Mouse (Mus musculus): ENCODE data around the gene Trabd2b.

Gene Trabd2b

GRCm38 (mm10) chr4:114537376-114537974, 131.0 kb downstream of the Trabd2b start:
- in situ Hi-C loops (cut with MseI, MboI), result no loop called here

DNA sequence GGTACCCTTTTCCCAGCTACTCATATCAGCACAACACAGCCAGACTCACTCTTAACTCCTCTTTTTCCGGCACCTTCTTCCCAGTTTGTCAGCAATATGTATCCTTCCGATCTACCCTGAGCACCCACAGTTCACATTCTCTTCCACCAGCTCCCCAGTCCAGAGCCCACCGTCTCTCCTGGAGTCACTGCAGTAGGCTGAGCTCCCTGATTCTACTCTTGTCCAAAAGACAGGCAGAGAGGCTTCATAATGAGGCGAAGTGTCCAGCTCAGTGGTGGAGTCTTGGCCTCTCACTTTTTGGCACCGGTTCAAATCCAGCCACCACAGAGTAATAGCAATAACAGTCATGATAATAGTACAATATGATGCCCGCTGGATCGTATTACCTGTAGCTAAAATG, 133.5 kb downstream of the Trabd2b start:
- in situ Hi-C loops (cut with MseI, MboI), result no loop called here

DNA sequence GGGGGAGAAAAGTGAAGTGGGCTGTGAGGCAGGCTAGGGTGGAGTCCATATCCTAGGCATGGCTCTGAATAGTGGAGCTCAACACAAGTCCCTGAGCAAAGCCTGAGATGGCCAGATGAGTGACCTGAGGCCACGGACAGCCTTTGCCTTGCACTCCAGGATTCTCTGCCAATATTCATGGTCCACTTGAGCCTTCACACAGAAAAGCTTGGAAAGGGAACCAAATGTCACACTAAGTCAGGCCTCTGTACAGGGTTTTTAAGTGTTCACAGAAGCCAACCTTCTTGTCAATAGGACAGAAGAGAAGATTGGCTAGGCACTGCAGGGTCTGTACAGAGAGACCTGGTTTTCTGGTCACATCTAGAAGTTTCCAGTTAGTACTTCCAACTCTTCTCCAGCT, 134.7 kb downstream of the Trabd2b start:
- in situ Hi-C loops (cut with MseI, MboI), result no loop called here

DNA sequence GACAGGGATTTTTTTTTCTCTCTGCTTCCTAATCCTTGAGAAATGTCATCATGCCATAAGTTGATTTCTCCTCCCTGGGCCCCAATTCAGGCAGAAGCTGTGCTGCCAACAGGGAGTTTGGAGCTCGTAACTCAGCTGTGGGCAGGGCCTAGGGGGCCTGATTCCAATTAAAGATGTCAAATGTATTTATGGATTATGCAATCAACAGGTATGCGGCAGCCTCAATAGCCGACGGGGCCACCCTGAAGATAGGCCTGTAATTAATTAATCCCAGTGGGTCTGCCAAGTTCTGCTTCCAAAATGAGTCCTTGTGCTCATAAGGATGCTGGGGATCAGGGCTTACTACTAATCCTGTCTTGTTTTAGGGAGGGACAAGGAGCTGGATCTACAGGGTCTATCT, 135.6 kb downstream of the Trabd2b start:
- in situ Hi-C loops (cut with MseI, MboI), result no loop called here

- in situ Hi-C loops (cut with MseI, MboI), result no loop called here
Measured at GRCm38 (mm10) chr4:114545481-114546200, 139.1 kb downstream of the Trabd2b start.

- in situ Hi-C loops (cut with MseI, MboI), result no loop called here
Measured at GRCm38 (mm10) chr4:114547658-114548448, 141.3 kb downstream of the Trabd2b start.

DNA sequence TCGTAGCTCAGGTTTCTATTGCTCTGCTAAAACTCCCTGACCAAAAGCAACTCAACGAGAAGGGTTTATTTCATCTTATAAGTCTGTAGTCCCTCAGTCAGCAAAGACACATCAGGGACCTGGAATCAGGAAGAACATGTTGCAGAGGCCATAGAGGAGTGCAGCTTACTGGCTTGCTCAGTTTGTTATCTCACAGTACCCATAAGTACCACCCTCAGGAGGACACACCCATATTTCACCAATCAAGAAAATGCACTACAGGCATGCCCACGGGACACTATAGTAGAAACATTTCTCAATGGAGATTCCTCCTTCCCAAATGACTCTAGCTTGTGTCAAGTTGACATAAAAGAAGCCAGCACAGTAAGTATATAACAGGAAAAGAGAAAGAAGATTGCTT, 143.0 kb downstream of the Trabd2b start:
- in situ Hi-C loops (cut with MseI, MboI), result no loop called here

GRCm38 (mm10) chr4:114550471-114551156, 144.1 kb downstream of the Trabd2b start:
- in situ Hi-C loops (cut with MseI, MboI), result no loop called here

GRCm38 (mm10) chr4:114556880-114557279, 150.4 kb downstream of the Trabd2b start:
- in situ Hi-C loops (cut with MseI, MboI), result no loop called here

GRCm38 (mm10) chr4:114557731-114558130, 151.2 kb downstream of the Trabd2b start:
- in situ Hi-C loops (cut with MseI, MboI), result no loop called here

GRCm38 (mm10) chr4:114558487-114558886, 152.0 kb downstream of the Trabd2b start:
- in situ Hi-C loops (cut with MseI, MboI), result no loop called here

DNA sequence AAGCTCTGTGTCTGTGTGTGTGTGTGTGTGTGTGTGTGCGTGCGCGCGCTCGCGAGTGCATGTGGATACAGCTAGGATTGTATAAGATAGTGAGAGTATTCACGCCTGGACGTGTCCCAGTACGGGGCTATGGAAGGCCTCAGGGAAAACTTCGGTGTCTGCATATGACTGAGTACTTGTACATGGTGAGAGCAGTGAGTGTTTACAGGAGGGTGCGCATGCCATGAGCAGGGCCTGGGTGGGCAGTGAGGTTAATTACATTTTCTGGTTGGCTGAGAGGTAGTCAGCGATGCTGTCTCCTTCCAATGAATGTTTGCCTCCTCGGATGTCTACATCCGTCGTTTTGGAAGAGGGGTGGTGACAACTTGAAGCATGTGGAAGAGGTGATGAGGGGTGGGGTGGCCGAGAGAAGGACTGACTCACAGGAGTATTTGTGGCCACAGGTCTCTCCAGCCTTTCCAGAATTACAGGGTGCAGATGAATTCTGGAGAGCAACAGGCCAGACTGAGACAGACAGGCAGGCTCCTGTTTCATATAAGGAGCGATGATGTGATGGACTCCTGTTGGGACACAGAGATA, 154.2 kb downstream of the Trabd2b start:
- in situ Hi-C loops (cut with MseI, MboI), result no loop called here

- in situ Hi-C loops (cut with MseI, MboI), result no loop called here
Measured at GRCm38 (mm10) chr4:114564131-114564695, 157.7 kb downstream of the Trabd2b start.

GRCm38 (mm10) chr4:114567594-114567993, 161.1 kb downstream of the Trabd2b start:
- in situ Hi-C loops (cut with MseI, MboI), result no loop called here

DNA sequence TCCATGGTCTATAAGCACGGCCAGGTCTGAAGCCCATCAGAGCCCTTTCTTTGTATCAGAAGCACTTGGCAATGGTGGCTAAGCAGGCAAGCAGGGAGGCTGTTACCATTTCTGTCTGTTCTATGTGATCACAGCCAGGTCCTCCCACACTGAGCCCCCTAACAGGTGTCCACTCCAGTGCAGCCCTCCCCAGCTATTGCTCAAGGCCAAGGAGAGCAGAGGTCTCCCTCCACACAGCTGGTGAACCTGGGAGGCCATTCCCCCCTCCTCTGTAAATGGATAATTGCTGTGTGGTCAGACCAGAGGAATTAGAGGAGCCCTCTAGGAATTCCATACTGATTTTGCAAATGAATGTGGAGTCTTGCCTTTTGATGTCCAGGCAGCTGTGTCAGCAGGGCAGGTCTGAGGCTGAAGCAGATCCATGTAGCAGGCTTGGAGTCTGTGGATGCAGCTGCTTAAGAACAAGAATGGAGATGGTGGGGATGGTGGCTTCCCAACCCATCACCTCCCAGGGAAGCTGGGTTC, 161.6 kb downstream of the Trabd2b start:
- in situ Hi-C loops (cut with MseI, MboI), result no loop called here

- in situ Hi-C loops (cut with MseI, MboI), result no loop called here
Measured at GRCm38 (mm10) chr4:114578153-114578950, 171.8 kb downstream of the Trabd2b start.

DNA sequence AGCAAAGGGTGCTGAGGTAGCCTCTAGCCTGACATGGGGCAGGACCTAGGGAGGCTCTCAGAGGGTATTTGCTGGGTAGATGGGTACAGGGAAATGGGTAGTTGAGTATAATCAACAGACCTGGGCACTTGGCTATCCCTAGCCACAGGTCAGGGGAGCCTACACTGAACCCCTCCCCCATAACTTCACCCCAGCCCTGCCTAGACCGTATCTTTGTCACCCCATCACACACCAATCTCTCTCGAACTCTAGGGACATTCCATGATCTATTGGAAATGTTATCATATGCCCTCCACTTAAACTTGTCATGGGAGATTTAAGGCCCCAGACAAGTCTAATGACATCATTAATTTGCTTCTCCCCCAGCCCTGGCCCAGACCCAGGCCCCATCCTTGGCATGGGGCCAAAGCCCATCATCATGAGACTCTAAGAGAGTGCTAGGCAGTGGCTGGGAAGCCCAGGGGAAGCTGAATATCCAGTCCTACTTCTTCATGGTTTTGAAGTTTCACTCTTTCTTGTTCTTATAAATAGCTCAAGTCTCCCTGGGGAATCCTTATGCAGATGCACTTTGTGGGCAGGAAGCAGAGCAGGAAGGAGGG, 177.1 kb downstream of the Trabd2b start:
- in situ Hi-C loops (cut with MseI, MboI), result no loop called here

- in situ Hi-C loops (cut with MseI, MboI), result no loop called here
Measured at GRCm38 (mm10) chr4:114584686-114585085, 178.2 kb downstream of the Trabd2b start.

DNA sequence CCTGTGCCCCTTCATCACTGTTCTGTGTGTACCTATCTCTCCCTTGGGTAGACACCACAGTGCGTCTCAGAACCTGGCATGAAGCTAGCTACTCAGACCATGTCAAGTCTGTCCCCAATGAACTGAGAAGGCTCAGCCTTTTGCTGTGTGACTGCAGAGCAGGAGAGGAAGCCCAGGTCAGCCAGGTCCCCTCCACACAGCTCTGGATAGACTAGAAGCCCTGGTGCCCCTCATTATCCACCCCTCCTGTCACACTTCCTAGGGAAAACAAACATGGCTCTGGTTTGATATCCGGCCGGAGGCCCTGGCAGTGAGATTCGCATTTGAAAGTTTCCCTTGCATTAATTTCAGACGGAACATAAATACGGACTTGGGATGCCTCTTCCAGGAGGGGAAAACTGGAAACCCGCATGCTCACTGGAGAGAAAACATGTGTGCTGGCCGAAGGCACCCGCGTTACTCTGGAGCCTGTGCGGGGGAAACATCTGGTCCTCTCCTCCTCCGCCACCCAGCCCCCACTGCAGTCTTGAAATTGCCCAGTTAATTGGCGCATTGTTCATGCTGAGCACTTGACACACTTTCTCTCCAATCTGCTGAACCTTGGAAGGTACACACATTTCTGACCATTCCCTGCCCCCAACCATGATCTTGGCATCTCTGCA, 187.2 kb downstream of the Trabd2b start:
- in situ Hi-C loops (cut with MseI, MboI), result no loop called here

Data from mouse trophoblast stem cell (cell line).